Mouse (Mus musculus) heart, adult 2 months (tissue): Measurements from ENCODE around the gene Ralb.

Source experiments
- CTCF ChIP-seq: fragments of 200-600 bp; IDR thresholded peaks from 2 replicates; pipeline ENCODE4 v1.8.1; 2022; ENCODE audit warnings: antibody characterized with exemption, mild to moderate bottlenecking, moderate library complexity
- EP300 ChIP-seq: fragments of 200-500 bp; IDR thresholded peaks from 2 replicates; pipeline ENCODE4 v1.6.1; 2011; ENCODE audit warnings: low read depth, low read length, control low read depth; ENCODE audit not compliant: insufficient read depth
- POLR2A ChIP-seq: fragments of 200-500 bp; IDR thresholded peaks from 2 replicates; pipeline ENCODE4 v1.6.1; 2011; ENCODE audit warnings: mild to moderate bottlenecking, low read depth, low read length, control low read depth; ENCODE audit not compliant: insufficient read depth

DNA sequence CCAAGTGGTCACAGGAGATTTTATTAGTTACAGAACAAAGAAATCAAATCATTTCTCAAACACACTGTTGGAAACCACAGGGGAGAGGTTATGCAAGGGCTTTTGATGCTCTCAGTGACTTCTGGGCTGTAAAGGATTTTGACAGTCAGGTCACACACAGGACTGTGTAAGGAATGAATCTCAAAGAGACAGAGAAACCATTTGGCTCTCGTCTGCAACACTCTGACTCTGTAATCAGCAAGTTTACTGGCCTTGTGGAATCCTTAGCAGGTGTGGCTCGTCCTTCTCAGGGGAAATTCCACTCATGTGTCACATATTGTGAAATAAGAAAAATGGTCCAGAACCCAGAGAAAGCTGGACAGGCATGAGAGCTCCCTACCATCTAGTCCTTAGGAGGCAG lies 16.4 kb upstream of the Ralb start:
- TF ChIP-seq CTCF (no peak), POLR2A (no peak), EP300 (no peak)
